Mouse (Mus musculus) MEL (cell line): ENCODE measurements around the gene Mus81.

Source experiments
- CHD2 ChIP-seq: IDR thresholded peaks from 2 replicates; pipeline ENCODE4 v1.6.1; 2011; ENCODE audit warnings: low read length, improper control_type of control experiment
- CTCF ChIP-seq, 3 experiments: IDR thresholded peaks in 2 of 3; conservative IDR thresholded peaks in 1 of 3; 2 replicates each; pipeline ENCODE4 v1.5.1; 2011 to 2012; ENCODE audit warnings: low read length in 3 of 3, low read depth in 2 of 3, mild to moderate bottlenecking in 2 of 3, improper control_type of control experiment in 1 of 3, inconsistent platforms in 1 of 3, mixed read lengths in 1 of 3, moderate library complexity in 1 of 3; ENCODE audit not compliant: control insufficient read depth in 1 of 3, insufficient read depth in 1 of 3, poor library complexity in 1 of 3, severe bottlenecking in 1 of 3
- EP300 ChIP-seq, 2 experiments: IDR thresholded peaks; 2 replicates each; pipeline ENCODE4 v1.6.1; 2011; ENCODE audit warnings: improper control_type of control experiment in 2 of 2, low read length in 2 of 2, low read depth in 1 of 2, mild to moderate bottlenecking in 1 of 2
- GATA1 ChIP-seq: IDR thresholded peaks from 2 replicates; pipeline ENCODE4 v1.6.1; 2011; ENCODE audit warnings: low read depth, low read length, improper control_type of control experiment
- NRF1 ChIP-seq: IDR thresholded peaks from 2 replicates; pipeline ENCODE4 v1.6.1; 2014; ENCODE audit warnings: low read depth, mild to moderate bottlenecking, inconsistent platforms, low read length, improper control_type of control experiment, moderate library complexity; ENCODE audit not compliant: poor library complexity, insufficient read depth, severe bottlenecking
- POLR2A ChIP-seq, 2 experiments: IDR thresholded peaks; 2 replicates each; pipeline ENCODE4 v1.6.1; 2011 to 2012; ENCODE audit warnings: low read length in 2 of 2, mild to moderate bottlenecking in 2 of 2, control low read depth in 1 of 2, improper control_type of control experiment in 1 of 2, low read depth in 1 of 2, moderate library complexity in 1 of 2; ENCODE audit not compliant: control insufficient read depth in 1 of 2, insufficient read depth in 1 of 2, poor library complexity in 1 of 2
- POLR2AphosphoS2 ChIP-seq: IDR thresholded peaks from 2 replicates; pipeline ENCODE4 v1.6.1; 2011; ENCODE audit warnings: low read length, improper control_type of control experiment
- POLR2AphosphoS5 ChIP-seq: IDR thresholded peaks from 2 replicates; pipeline ENCODE4 v1.6.1; 2012; ENCODE audit warnings: low read depth, borderline replicate concordance, mild to moderate bottlenecking, inconsistent platforms, low read length, moderate library complexity, mixed read lengths
- SMC3 ChIP-seq: IDR thresholded peaks from 2 replicates; pipeline ENCODE4 v1.6.1; 2011; ENCODE audit warnings: low read depth, low read length, improper control_type of control experiment
- TCF12 ChIP-seq: IDR thresholded peaks from 2 replicates; pipeline ENCODE4 v1.6.1; 2014; ENCODE audit warnings: low read depth, mild to moderate bottlenecking, inconsistent platforms, low read length, improper control_type of control experiment, moderate library complexity
- ZC3H11A ChIP-seq: IDR thresholded peaks from 2 replicates; pipeline ENCODE4 v1.6.1; 2012; ENCODE audit warnings: low read depth, mild to moderate bottlenecking, inconsistent platforms, low read length, improper control_type of control experiment
- ZNF384 ChIP-seq: IDR thresholded peaks from 2 replicates; pipeline ENCODE4 v1.6.1; 2012; ENCODE audit warnings: low read depth, mild to moderate bottlenecking, inconsistent platforms, low read length, improper control_type of control experiment

GRCm38 (mm10) chr19:5530138-5530524, 41.9 kb upstream of the Mus81 start:
- TF ChIP-seq POLR2AphosphoS5 (no peak), POLR2AphosphoS2 (no peak), ZC3H11A (no peak), ZNF384 (no peak), CTCF (IDR thresholded peaks at IDR 0.05 in 2 of 3, conservative IDR thresholded peaks at IDR 0.05 in 1 of 3; ENCODE audit: control insufficient read depth in 1 of 3, insufficient read depth in 1 of 3, low read depth in 2 of 3, low read length in 3 of 3, poor library complexity in 1 of 3, severe bottlenecking in 1 of 3) (no peak), POLR2A (IDR thresholded peaks at IDR 0.05; ENCODE audit: control insufficient read depth in 1 of 2, insufficient read depth in 1 of 2, low read depth in 1 of 2, low read length in 2 of 2, poor library complexity in 1 of 2) (no peak), TCF12 (no peak), GATA1 (no peak), NRF1 (no peak), EP300 (IDR thresholded peaks at IDR 0.05; ENCODE audit: low read depth in 1 of 2, low read length in 2 of 2) (no peak), CHD2 (no peak), SMC3 (no peak)
